Mouse (Mus musculus) telencephalon, adult 2 months (tissue): ENCODE results near the gene Pygo1.

Experiments used
- DNase-seq: peaks from one replicate; pipeline ENCODE4 v3.0.0-alpha.2; 2011; ENCODE audit warnings: low read depth, low spot score

The Pygo1 gene

GRCm38 (mm10) chr9:72925021-72925934, at the start of gene Pygo1:
Gene Pygo1 (plus strand): TSS chr9:72925645.
- no peak for DNase-seq

GRCm38 (mm10) chr9:72875878-72876277, 49.6 kb upstream of the Pygo1 start:
- no peak for DNase-seq

- no peak for DNase-seq
Observed at GRCm38 (mm10) chr9:72877905-72878304, 47.5 kb upstream of the Pygo1 start.

- DNase-seq: no peak
Observed at GRCm38 (mm10) chr9:72878656-72879055, 46.8 kb upstream of the Pygo1 start.

DNA sequence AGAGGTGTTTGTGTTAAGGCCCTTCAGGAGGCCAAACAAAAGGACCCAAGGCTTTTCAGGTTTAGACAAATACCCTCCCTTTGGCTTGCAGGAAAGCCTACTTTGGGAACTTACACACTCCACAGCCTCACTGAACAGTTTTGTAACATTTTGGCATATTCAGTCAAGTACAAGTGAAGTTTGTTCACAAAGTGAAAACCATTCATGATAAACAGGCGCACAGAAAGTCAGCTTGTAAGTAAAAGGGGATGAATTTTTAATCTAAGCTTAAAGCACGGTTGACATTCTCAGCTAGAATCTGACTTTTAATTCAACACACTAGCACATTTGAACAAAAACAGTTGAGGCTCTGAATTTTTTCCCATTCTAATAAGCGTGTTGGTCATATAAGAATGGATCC, 45.8 kb upstream of the Pygo1 start:
- no peak for DNase-seq

DNA sequence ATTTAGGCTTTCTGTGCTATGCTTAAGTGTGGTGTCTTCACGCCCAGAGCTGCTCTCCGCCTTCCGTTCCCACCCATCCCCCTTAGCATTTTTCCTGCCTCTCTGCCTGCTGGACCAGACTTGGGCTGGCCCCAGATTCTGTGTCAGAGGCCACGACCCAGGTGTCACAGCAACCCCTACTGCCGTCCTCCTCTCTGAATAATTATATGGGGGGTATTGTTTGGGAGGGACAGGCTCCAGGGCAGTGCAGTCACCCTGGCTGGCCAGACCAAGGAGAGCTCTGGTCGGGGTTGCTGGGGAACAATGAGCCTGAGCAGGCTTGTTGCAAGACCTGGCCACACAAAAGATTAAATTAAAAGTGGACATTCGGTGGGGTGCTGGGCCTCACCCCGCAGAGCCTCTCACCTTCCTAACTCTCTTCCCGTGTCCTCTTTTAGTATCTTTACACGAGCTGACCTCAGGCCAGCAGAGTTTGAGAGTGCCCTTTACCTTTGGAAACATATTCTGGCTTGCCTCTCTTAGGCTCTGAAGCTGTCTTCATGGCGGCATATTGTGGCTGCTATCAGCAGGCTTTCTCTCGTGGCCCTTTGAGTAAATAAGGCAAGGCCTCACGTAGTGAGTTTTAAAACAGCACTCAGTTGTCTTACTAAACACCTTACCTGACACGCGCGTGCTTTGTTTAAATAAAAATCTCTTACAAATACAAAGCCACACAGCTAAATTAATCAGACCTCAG, 45.1 kb upstream of the Pygo1 start:
- DNase-seq: no peak

DNA sequence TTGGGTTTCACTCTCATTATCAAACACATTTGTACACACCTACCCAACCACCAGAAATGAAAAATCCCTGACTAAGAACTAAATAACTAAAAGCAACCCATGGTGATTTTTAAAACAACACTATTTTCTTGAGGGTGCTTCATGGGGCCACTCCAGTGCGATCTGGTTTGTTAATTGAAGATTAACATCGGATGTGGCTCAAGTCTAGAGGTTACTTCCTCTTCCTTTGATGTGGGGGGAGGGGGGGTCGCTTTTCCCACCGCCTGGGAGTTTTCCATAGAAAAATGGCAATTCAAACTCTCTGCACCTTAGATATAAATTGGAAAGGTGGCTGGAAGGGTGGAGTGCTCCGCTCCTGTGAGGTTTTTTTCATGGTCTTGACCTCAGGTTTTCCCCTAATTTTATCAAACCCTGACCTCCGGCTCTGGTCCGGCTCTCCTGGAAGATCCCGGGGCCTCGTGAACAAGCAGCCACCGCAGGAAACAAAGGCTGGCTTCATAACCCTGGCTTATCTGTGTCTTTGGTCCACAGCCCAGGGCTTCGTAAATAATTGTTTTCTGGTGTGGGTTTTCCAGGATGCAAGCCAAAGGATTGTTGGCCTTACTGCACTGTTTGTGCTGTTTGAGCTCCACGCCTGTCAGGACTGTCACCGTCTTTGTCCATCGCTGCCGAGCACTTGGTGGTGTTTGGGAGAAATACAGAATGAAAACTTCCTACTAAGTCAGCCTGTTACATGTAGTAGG, 44.2 kb upstream of the Pygo1 start:
- DNase-seq: peak; percentile 64

DNA sequence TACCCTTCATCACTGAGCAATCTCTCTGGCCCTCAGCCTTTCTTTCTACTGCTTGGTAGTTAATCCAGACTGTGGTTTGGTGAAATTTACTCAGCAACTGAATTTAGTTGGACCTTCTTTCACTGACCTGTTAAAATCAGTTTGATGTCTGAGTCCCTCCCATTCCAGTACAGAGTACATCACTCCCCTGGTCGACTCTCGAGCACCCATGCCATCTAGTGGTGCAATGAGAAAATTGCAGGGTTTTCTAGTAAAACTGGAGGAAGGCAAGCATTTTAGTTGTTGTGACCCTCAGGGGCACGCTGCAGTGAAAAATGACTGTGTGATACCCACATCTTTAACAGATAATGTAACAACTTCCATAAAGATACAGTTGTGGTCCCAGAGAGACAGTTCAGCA, 41.5 kb upstream of the Pygo1 start:
- DNase-seq: no peak

DNA sequence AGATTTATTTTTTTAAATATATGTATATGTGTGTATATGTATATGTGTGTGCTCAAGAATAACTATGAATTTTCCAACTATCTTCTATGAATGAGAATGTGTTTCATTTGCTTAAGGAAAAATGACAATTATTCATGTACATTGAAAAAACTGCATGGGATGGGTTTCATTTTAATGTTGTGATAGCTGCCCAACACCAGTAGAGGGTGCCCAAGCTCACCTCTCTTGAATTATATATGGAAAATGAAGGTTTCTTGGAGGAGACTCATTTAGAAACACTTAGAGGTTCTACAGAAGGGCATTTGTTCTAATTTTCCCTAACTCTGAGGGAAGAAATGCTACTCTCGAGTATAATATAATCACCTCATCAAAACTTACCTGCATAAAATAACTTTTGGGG, 35.7 kb upstream of the Pygo1 start:
- no peak for DNase-seq

DNA sequence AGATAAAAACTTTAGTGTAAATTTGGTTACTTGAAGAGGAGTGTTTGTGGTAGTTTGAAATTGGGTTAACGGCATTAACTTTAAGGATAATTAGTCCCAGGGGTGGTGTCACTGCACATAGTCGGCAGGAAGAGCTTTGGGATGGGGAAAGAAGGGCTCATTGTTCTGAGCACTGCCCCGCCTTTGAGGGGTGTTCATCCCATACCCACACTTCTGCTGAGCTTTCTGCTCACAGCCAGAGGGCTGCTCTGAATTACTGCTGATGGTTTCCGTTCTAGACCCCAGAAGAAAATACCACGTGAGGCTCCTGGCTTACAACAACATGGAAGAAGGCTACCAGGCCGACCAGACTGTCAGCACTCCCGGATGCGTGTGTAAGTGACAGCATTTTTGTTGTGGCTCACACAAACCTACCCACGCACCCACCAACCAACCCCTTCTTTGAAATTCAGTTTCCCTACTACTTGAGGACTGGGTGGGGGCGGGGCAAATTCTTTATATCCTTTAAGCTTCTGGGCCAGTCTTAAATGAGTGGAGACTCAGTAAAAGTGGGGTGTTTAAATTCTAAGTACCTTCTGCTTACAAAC, 34.9 kb upstream of the Pygo1 start:
- no peak for DNase-seq

DNA sequence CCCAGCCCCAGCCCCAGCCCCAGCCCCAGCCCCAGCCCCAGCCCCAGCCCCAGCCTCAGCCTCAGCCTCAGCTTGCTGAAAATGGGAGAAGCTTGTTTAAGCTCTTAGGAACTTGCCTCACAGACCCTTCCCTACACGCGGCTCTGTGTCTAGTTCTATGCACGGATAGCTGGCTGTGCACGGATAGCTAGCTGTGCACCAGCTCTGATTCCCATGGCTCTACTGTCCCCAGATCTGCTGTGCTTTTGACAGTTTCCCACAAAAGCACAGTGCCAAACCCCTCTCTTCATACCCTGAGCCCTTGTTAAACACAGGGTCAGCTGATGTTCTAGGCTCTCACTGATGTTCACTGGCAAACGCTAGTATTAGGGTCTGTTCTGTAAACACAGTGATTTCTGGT, 32.7 kb upstream of the Pygo1 start:
- no peak for DNase-seq

GRCm38 (mm10) chr9:72894796-72895352, 30.6 kb upstream of the Pygo1 start:
- no peak for DNase-seq

GRCm38 (mm10) chr9:72902057-72902456, 23.4 kb upstream of the Pygo1 start:
- no peak for DNase-seq

GRCm38 (mm10) chr9:72902611-72903010, 22.8 kb upstream of the Pygo1 start:
- no peak for DNase-seq

- DNase-seq: no peak
Observed at GRCm38 (mm10) chr9:72906693-72907103, 18.7 kb upstream of the Pygo1 start.

DNA sequence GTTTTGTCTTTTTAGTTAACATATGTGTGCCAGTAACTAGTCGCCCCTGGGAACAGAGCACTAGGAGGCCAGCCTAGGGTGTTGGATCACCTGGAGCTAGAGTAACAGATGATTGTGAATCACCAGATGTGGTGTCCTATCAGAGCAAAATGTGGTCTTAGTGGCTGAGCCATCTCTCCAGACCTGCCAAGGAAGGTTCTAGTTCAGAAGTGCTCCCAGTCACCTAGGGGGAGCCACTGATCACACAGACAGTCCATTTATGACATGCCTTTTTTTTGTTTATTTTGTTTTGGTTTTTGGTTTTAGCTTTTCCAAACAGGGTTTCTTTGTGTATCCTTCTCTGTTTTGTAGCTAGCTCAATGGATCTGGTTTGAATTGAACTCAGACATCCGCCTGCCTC, 14.1 kb upstream of the Pygo1 start:
- DNase-seq: no peak

GRCm38 (mm10) chr9:72913551-72913950, 11.9 kb upstream of the Pygo1 start:
- DNase-seq: no peak

DNA sequence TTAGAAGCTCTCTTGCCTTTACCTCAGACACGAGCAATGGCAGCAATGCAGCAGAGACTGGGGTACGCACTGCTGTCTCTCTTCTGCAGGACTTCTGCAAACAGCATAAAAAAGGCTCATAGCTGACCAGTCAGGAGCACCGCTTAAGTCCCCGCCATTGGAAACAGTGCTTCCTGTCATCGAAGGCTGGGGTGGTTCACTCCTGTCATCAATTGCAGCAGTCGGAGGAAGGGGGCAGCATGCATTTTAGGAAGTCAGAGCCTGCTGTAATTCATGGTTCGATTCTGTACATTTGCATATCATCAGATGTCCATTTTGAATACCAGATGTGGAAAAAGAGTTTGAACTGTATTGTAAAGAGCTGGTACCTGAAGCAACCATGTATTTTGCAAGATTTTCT, 9.7 kb upstream of the Pygo1 start:
- no peak for DNase-seq

- DNase-seq: no peak
Observed at GRCm38 (mm10) chr9:72923068-72923467, 2.4 kb upstream of the Pygo1 start.

- no peak for DNase-seq
Observed at GRCm38 (mm10) chr9:72925935-72926258, 452 bp downstream of the Pygo1 start.

DNA sequence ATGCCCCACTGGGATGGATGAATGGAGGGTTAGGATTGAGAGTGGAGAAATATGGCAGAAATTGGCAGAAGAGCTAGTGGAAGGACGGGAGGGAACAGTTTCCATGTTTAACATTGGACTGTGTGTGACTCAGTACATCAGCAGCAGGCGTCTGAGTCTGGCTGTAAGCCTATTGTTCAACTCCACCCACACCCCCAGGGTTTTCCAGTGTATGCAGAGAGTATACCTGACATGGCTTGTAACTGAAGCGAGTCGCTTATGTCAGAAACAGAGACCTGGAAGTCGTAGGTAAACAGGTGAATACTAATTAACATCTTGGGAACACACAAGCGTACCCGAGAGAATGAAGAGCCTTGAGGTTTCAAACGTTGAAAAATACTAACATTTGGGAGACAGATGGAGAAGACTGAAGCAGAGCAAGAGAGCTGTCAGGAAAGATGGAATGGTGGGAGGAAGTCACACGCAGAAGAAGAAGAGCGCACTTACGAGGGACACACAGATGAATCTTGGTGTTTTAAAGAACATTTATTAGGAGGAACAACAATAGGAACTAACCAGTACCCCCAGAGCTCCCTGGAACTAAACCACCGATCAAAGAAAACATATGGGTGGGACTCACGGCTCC, 5.8 kb downstream of the Pygo1 start:
- peak; percentile 83 for DNase-seq
